Mouse (Mus musculus): ENCODE measurements around the gene Tnfrsf23. TPM values are rescaled to one million over a fixed set of nuclear protein-coding genes. Genes with fewer than 3 reads are reported as not detected.

Gene Tnfrsf23
- total RNA-seq, 2 experiments from 2014 or later = 1.3 to 1.6 TPM

GRCm38 (mm10) chr7:143620951-143621350 lies 64.7 kb downstream of the Tnfrsf23 start:
- H3K27ac ChIP-seq = no peak overlapping the region
- TF ChIP-seq CTCF (conservative IDR thresholded peaks at IDR 0.05) = no peak
- no peak overlapping the region for H3K4me3 ChIP-seq
- no peak for DNase-seq (ENCODE audit: low spot score in 2 of 2)

Other genes starting within 250 kb of the Tnfrsf23 start
- 1 to 10 TPM; 2.5 to 6.7 TPM for gene Cdkn1c, start 224.8 kb downstream of the Tnfrsf23 start, total RNA-seq (2021)
- gene Slc22a18, start 212.1 kb downstream of the Tnfrsf23 start, total RNA-seq (2021) = under 1 TPM; 0.29 to 0.54 TPM
- not detected for gene Phlda2, start 182.7 kb downstream of the Tnfrsf23 start, total RNA-seq (2021)
- gene Nap1l4, start 136.8 kb downstream of the Tnfrsf23 start, total RNA-seq (2021) = 100 to 1,000 TPM; 106 to 119 TPM
- 10 to 100 TPM; 38.4 to 42.0 TPM for gene Cars, start 85.8 kb downstream of the Tnfrsf23 start, total RNA-seq (2021)
- not detected for gene Tnfrsf26, start 57.1 kb downstream of the Tnfrsf23 start, total RNA-seq (2021)
- 1 to 10 TPM; 2.6 to 2.8 TPM for gene Tnfrsf22, start 36.2 kb downstream of the Tnfrsf23 start, total RNA-seq (2021)
- gene Osbpl5, start 71.1 kb upstream of the Tnfrsf23 start, total RNA-seq (2021) = 10 to 100 TPM; 18.0 to 24.4 TPM
- gene Mrgprg, start 81.1 kb upstream of the Tnfrsf23 start, total RNA-seq (2021) = not detected
- gene Mrgpre, start 98.6 kb upstream of the Tnfrsf23 start, total RNA-seq (2021) = 1 to 10 TPM; 5.9 to 6.5 TPM
- 1 to 10 TPM; 4.4 to 7.8 TPM for gene Nadsyn1, start 137.0 kb upstream of the Tnfrsf23 start, total RNA-seq (2021)
- gene Dhcr7, start 137.3 kb upstream of the Tnfrsf23 start, total RNA-seq (2021) = 10 to 100 TPM; 34.0 to 35.1 TPM
- gene Gm498, start 181.0 kb upstream of the Tnfrsf23 start, total RNA-seq (2021) = not detected